Mouse (Mus musculus) adrenal gland, adult 18-20 months (tissue): ENCODE measurements around the gene Mdh2. TPM values are rescaled to one million over a fixed set of nuclear protein-coding genes. Genes with fewer than 3 reads are reported as not detected.

Experiments used
- DNase-seq, 2 experiments: peaks; one replicate each; pipeline ENCODE4 v3.0.0; 2021 to 2022; ENCODE audit warnings: low spot score in 2 of 2
- total RNA-seq, 2 experiments: library from RNA; stranded (reverse); gene quantifications; 1 replicate in 1 of 2; 2 replicates in 1 of 2; pipeline ENCODE4 v1.2.3; 2021

Mdh2 gene
- total RNA-seq, 2 experiments from 2014 or later, result 474 to 759 TPM

DNA sequence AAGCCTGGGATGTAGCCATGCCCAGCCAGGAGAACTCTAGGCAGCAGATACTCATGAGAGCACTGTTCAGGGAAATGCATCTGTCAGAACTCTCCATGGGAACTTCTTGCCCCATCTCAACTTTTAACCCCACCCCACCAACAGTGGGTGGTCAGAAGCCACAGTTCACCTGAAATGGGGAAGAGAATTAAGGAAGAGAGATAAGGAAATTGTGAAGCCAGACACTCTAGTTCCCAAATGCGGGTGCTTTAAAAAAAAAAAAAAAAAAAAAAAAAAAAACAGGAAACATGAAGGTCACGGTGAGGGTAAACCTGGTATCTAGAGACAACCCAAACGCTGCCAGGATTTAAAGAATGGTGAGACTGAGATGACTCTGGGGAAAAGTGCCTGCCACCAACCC lies 5.8 kb upstream of the Mdh2 start:
- DNase-seq, result no peak

GRCm38 (mm10) chr5:135776546-135776945 lies 1.7 kb upstream of the Mdh2 start:
- DNase-seq, result no peak

DNA sequence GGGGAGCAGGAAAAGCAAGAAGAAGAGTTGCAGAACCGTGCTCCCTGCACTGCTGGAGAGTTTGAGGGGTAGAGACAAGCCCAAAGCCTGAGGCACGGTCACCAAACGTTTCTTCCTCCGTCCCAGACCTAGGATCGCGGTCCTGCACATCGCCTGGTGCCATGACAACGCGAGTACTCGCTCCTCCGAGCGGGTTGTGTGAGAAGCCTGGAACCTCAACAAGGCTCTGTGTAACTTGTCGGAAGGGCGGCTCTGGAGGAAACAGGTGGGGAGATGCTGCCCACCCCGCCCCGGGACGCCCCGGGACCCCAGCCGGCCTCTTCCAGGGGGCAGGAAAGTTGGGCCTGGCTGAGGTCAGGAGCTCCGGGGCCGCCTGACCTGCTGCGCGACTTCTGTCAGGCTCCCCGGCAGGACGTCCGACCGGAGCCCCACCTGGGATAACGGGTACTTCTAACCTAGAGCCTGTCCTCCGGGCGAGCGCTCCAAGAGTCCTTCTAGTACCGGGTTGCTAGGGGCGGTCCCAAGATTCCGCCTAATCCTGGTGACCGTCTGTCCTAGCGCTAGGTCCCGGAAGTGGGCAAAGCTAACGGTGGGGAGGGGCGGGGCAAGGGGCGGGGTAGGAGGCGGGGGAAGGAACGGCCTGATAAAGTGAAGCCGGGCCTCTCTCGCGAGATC lies 347 bp upstream of the Mdh2 start, which contains the start of gene Styxl1:
Gene Styxl1 (minus strand): TSS at position 590 of the 675 bp plus-strand sequence.
- no peak for DNase-seq

DNA sequence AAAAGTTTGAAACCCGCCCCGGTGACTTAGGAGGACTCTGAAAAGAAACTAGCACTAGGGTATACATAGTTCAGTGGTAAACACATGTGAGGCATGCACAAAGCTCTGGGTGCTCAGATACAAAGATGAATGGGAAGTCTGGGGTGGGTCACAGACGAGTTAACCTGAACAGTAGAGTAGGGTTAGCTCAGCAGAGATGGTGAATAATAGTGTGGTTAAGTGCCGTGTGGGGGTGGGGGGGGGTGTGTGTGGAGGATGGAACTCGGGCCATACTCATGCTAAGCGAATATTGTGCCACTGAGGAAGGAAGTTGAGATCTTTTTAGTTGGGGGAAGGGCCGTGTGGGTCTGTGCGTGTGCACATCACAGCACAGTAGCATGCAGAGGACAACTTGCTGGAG lies 2.1 kb downstream of the Mdh2 start:
- DNase-seq, result no peak

DNA sequence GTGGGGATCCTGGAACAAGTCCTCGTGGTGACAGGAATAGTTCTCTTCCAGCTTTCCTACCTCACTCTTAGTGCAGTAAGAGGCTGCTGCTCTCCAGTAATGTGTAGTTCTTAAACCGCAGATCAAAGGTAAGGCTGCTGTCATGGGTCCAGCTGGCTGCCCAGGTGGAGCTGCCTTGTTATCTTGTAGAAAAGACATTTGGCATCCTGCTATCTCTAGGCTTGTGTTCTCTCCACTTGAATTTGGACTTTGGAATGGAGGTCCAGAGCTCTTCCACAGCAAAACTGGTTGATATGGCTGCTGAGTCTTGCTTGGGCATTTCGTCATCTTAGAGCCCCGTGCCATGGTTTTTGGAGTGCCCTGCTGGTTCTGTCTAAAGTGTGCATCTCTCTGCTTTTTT lies 4.6 kb downstream of the Mdh2 start:
- no peak for DNase-seq

DNA sequence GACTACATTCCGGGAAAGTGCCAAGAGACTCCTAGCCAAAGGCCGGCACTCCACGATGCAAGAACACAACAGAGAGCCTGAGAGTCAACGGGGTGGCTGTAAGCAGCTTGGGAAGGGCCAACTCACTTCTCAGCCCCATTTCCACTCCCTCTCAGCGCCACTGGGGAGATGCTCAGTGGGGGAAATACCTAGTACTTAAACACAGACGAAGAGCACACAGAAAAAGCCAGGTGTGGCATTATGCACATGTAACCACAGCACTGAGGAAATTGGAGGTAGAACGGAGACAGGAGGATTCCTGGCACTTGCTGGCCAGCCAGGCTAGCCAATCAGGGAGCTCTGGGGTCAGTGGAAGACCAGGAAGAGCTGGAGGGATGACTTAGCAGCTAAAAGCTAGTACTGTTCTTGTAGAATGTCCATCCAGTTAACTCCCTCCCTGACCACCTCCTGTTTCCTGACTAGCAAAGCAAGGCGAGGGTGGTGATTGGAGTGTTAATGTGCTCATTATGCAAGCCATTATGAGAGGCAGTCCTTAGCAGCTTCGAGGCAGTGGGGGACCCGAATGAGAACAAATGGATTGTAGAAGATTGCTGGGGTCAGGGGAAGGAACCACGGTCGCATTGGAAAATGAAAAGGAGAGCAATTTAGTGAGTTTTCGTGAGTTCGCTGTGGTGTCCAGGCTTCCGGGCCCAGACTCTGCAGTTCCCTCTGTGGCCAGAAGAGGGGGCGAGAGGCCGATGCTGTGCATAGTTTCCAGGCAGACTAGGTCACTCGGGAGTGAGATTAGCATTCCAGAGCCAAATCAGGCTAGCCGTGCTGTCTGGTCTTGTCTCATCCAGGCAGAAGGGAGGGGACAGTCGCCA lies 15.9 kb downstream of the Mdh2 start:
- DNase-seq, result peak; percentile 91 to 92

GRCm38 (mm10) chr5:135794859-135795181 lies 16.5 kb downstream of the Mdh2 start:
- no peak for DNase-seq

DNA sequence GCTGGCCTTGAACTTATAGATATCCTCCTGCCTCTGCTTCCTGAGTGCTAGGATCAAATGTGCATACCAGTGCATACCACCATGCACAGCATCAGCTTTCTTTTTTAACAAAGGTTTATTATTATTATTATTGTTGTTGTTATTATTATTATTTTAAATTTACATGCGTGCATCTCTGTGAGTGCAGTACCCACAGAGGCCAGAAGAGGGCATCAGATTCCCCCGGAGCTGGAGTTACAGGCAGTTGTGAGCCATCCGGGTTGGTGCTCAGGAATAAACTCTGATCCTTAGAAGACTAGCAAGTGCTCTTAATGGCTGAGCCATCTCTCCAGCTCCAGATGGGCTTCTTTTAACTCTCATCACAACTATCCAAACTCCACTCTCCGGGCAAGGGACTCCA lies 21.5 kb downstream of the Mdh2 start:
- no peak for DNase-seq

DNA sequence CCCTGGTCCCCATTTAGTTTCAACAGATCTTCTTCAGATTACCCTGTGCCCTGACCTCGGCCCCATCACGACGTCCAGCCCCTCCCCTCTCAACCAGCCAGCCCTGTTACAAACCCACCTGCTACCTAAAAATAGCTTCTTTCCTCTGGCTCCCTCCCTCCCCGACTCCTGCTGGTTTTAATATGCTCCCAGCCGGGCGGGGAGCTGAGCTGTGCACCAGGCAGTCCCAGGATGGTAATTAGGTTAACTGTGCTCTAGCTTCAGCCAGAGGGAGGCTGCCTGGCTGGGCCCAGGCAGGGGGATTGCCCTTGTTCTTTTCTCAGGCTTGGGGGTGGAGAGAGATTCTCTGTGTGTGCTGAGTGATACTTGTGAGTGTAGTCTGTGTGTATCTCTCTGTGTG lies 22.6 kb downstream of the Mdh2 start:
- DNase-seq, result no peak

GRCm38 (mm10) chr5:135802641-135803040 lies 24.4 kb downstream of the Mdh2 start:
- no peak for DNase-seq

DNA sequence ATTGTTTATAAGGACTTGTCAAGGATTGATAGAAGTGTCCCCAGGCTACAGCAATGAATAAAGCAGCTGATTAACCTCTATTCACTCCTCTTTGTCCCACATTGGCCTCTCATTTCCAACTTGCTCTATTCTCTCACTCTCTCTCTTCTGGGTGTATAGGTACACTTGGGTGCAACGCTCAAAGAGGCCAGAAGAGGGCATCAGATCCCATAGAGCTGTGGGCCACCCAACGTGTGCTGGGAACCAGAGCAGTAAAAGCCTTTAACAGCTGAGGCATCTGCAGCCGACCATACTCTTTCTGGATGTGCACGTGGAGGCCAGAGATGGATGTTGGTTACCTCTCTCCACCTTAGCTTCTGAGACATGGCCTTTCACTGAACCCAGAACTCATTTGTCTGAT lies 24.9 kb downstream of the Mdh2 start:
- no peak for DNase-seq

DNA sequence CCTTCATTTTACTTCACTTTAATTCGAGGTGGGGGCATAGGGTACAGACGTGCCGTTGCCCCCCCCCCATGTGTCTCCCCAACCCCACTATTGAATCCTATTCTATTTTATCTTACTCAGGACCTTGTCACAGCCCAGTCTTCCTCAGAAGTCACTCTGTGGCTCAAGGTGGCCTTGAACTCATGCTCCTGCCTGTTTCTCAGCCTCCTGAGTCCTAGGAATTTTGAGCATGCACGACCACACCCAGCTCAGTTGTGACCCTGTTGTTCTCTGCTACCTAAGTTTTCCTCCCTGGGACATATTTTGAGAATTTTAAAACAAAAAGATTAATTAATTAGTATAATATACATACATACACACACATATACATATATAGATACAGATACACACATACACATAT lies 25.4 kb downstream of the Mdh2 start:
- DNase-seq, result no peak

DNA sequence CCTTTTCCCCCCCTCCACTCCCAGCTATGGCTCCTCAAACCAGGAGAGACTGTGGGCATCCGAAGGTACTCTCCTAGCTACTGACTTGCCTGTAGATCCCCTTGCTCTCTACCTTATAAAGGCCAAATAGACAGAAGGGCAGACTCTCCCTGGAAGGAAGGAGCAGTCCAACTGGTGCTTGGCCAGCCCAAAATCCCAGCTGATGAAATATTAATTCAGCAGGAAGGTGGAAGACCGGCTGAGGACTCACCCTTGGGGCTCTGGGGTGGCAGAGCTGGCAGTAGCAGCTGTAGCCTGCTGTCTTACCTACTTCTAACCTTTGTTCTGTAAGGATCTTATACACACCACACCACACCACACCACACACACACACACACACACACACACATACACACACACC lies 26.5 kb downstream of the Mdh2 start:
- no peak for DNase-seq

- peak; percentile 87 to 91 for DNase-seq
Measured at GRCm38 (mm10) chr5:135806555-135807262, 28.4 kb downstream of the Mdh2 start, which contains the start of gene Srrm3. Gene Srrm3, plus strand, starts transcription at chr5:135806890.

- no peak for DNase-seq
Measured at GRCm38 (mm10) chr5:135807263-135807637, 29.0 kb downstream of the Mdh2 start.

DNA sequence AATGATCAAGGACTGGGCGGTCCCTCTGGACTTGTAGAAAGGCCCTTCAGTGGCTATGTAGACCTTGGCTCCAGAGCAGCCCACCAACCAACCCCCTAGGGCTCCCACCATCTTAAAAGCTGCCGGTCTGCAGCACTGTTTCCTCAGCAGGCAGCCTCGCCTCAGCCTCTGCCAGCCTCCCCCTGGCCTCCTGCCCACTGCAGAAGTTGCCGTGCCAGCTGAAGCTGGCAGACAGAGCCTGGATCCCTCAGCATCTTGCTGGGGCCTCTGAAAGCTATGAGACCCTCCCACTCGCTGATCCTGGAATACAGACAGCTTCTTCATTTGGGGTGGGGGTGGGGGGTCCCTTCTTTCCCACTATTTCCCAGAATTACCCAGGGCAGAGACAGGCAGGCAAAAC lies 34.7 kb downstream of the Mdh2 start:
- DNase-seq, result no peak

DNA sequence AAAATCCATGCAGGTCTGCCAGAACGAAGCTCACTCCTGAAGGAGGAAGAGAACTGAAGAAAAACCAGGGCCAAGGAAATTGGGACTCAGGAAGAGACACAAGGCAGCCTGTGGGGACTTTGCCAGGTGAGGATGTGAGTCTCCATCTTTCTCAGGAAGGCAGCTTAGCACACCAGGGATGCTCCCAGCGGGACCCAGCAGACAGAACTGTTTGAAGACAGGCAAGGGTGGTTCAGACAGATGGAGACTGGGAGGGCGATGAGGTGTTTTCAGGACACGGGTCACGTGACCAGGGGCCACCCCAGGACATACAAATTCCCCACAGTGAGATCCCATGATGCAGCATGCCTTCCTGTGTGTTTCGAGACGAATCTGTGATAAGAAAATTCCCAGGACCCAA lies 40.2 kb downstream of the Mdh2 start:
- no peak for DNase-seq

DNA sequence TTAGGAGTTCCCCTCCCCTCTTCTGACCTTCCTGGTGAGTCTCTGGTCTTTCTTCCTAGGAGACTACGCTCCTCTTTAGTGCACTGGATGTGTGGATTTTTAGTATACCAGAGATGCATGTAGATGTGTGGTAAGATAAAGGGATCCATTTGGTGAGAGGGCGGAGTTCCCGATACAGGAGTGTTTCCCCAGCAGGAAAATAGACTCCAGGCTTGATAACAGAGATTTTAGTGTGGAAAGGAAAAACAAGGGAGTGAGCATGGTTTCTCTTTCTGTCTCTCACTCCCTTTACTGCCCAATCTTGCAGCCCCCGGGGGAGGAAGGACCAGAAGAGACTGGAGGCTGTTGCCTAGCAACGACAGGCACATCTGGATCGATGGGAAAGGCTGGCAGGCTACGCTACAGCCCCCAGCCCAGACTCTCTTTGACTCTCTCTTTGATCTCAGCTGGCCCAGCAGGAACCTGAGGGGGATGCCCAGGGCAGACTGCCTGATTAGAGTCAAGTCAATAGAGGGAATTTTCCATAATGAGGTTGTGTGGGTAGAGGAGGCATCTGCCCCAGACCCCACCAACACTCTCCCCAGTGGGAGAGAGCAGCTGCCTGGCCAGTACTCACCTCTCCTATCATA lies 44.1 kb downstream of the Mdh2 start:
- DNase-seq, result no peak

DNA sequence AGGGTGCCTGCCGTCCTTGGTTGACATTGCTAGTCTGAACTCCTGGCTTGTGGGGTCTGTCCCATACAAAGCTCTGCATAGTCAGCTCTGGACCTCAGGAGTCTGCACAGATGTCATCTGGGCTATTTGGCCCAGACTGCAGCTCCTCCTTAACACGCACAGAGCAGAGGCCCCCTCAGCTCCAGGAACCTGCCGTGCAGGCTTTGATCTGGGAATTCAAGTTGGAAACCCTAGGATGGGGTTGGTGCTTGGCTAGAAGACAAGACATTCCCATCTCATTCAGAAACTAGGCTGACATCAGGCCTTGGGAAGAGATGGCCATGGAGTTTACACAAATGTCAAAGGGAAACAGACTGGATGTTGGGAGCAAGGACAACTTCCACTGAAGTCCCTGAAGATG lies 46.2 kb downstream of the Mdh2 start:
- DNase-seq, result no peak

DNA sequence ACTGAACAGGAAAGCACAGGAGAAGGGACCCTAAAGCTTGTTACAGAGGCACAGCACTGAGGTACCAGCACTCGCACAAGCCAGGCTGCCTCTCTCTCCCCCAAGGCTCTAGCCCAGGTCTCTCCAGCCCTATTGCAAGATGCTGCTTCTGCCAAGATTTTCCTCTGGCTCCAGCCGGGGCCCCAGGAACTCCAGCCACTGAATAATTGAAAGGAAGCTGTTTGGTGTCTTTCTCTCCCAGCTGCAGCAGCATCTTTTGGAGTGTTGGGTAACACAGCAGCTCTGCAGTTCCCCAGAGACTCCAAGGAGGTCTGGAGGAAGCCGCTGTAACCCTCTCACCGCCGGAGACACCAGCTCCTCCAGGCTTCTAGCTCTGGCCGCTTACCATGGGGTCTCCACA lies 47.9 kb downstream of the Mdh2 start:
- no peak for DNase-seq

GRCm38 (mm10) chr5:135829381-135829780 lies 51.1 kb downstream of the Mdh2 start:
- DNase-seq, result no peak

- DNase-seq, result no peak
Measured at GRCm38 (mm10) chr5:135832729-135833128, 54.4 kb downstream of the Mdh2 start.
